Mouse (Mus musculus): ENCODE measurements around the gene Kcnip1. TPM values are rescaled to one million over a fixed set of nuclear protein-coding genes. Genes with fewer than 3 reads are reported as not detected.

Gene Kcnip1
- total and polyA plus RNA-seq, 2 experiments from 2014 or later = 0.05 TPM; not detected in 1

DNA sequence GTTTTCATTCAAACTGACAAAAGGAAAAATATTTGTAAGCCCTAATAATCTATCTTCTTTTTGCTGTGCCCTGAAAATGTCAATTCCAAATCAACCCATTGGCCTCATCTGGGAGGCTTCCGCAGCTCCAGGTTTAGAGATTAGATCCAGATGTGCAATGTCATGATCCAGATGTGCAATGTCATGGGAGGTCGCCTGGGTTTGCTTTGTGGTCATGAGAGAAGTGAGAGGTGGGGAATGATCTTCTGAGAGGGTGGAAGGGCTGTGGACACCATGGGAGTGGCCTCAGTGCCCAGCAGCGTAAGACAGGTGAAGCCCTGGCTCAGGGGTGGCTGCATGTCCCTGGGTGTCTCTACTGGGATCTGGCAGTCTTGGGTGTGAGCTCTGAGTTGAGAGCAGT is 69.9 kb downstream of the Kcnip1 start:
- H3K36me3 ChIP-seq (replicated peaks; ENCODE audit: control insufficient read depth, insufficient read depth, low read length) = no peaks in the 10 kb centered on the region
- no peaks in the 10 kb centered on the region for H3K9me3 ChIP-seq (replicated peaks; ENCODE audit: control insufficient read depth, low read length)
- H3K27ac ChIP-seq (ENCODE audit: low read depth) = no peak overlapping the region
- H3K4me3 ChIP-seq (ENCODE audit: low read depth, low read length) = no peak overlapping the region
- no peak for ATAC-seq (ENCODE audit: insufficient read depth, low read depth)
- H3K27me3 ChIP-seq (ENCODE audit: control insufficient read depth, insufficient read depth, low read length) = 0 out of 2 replicates have a peak, but pooled peaks cover 8% of the 10 kb centered on the region
- WGBS = 70% methylated on average over 3 of the region's 3 CpGs
- H3K4me1 ChIP-seq (ENCODE audit: control insufficient read depth, insufficient read depth) = no peaks in the 10 kb centered on the region
- no peak overlapping the region for H3K9ac ChIP-seq (replicated peaks; ENCODE audit: low read depth, low read length)
- H3K4me2 ChIP-seq (ENCODE audit: low read depth, low read length) = no peak overlapping the region
- no peak for DNase-seq (ENCODE audit: low spot score)
- TF ChIP-seq EP300 (IDR thresholded peaks at IDR 0.05; ENCODE audit: low read depth) = no peak
- TF ChIP-seq CTCF (IDR thresholded peaks at IDR 0.05; ENCODE audit: low read depth) = no peak

DNA sequence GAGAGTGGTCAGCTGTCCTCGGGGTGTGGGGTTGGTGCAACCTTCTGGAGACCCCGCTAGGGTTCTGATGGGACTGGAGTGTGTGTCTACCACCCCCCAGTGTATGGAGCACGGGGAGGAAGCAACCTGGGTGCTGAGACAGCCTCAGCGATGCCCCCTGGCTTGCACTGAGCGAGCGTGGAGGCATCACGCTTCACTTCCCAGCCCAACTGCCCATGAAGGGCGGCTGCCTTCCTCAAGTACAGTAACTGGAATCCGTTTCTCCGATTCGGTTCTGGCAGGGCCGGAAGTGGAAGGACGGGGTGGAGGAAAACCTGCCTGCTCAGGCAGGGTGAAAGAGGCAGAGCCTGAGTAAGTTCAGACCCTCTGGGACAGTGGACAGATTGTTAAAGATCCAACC is 71.5 kb downstream of the Kcnip1 start:
- H3K9me3 ChIP-seq (replicated peaks; ENCODE audit: control insufficient read depth, low read length) = no peaks in the 10 kb centered on the region
- 0 out of 2 replicates have a peak, but pooled peaks cover 5% of the 10 kb centered on the region for H3K27me3 ChIP-seq (ENCODE audit: control insufficient read depth, insufficient read depth, low read length)
- TF ChIP-seq CTCF (IDR thresholded peaks at IDR 0.05; ENCODE audit: low read depth) (no peak), EP300 (IDR thresholded peaks at IDR 0.05; ENCODE audit: low read depth) (no peak)
- ATAC-seq (ENCODE audit: insufficient read depth, low read depth) = no peak
- H3K4me3 ChIP-seq (ENCODE audit: low read depth, low read length) = no peak overlapping the region
- H3K4me1 ChIP-seq (ENCODE audit: control insufficient read depth, insufficient read depth) = no peaks in the 10 kb centered on the region
- no peak overlapping the region for H3K9ac ChIP-seq (replicated peaks; ENCODE audit: low read depth, low read length)
- no peak overlapping the region for H3K4me2 ChIP-seq (ENCODE audit: low read depth, low read length)
- H3K36me3 ChIP-seq (replicated peaks; ENCODE audit: control insufficient read depth, insufficient read depth, low read length) = no peaks in the 10 kb centered on the region
- no peak overlapping the region for H3K27ac ChIP-seq (ENCODE audit: low read depth)
- no peak for DNase-seq (ENCODE audit: low spot score)
- WGBS = 65% methylated on average over 13 of the region's 13 CpGs

DNA sequence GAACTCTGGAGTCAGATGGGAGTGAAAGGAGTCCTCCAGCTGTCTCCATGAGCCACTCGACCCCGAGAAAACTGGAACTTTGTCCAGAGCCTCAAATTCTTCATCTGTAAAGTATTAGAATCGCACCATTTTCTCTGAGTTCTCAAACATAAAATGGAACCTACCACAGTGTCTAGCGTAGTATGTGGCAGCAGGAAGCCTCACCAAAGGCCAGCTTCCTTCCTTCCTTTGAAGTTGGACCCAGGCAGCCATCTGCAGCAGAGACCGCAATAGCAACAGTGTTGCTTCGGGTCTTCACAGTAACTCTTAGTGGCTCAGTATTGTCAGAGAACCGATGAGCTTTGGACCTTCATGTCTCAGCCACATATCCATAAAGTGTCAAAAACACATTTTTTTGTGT is 73.1 kb downstream of the Kcnip1 start:
- no peak for TF ChIP-seq CTCF (IDR thresholded peaks at IDR 0.05; ENCODE audit: low read depth)
- no peak for TF ChIP-seq EP300 (IDR thresholded peaks at IDR 0.05; ENCODE audit: low read depth)
- H3K27me3 ChIP-seq (ENCODE audit: control insufficient read depth, insufficient read depth, low read length) = 0 out of 2 replicates have a peak, but pooled peaks cover 5% of the 10 kb centered on the region
- no peak overlapping the region for H3K27ac ChIP-seq (ENCODE audit: low read depth)
- H3K4me3 ChIP-seq (ENCODE audit: low read depth, low read length) = no peak overlapping the region
- 72% methylated on average over 7 of the region's 7 CpGs for WGBS
- no peaks in the 10 kb centered on the region for H3K9me3 ChIP-seq (replicated peaks; ENCODE audit: control insufficient read depth, low read length)
- no peak for DNase-seq (ENCODE audit: low spot score)
- no peak overlapping the region for H3K4me2 ChIP-seq (ENCODE audit: low read depth, low read length)
- H3K9ac ChIP-seq (replicated peaks; ENCODE audit: low read depth, low read length) = no peak overlapping the region
- H3K4me1 ChIP-seq (ENCODE audit: control insufficient read depth, insufficient read depth) = no peaks in the 10 kb centered on the region
- H3K36me3 ChIP-seq (replicated peaks; ENCODE audit: control insufficient read depth, insufficient read depth, low read length) = no peaks in the 10 kb centered on the region
- ATAC-seq (ENCODE audit: insufficient read depth, low read depth) = no peak

DNA sequence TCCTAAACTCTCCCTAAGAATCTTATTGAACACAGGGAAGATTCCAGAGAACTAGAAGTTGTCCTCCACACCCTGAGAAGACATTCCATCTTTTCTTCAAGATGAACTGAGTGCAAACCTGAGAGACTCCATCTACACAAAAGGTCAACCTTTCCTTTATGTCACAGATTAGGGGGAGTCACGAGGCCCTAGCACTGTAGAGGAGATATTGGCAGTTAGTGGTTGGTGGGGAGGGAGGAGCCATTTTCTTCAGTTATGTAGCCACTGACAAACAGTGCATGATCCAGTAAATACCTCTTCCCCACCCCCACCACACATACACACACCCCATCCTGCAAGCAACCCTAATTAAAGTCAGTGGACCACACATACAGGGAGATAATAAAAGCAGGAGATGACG is 74.5 kb downstream of the Kcnip1 start:
- no peak overlapping the region for H3K4me3 ChIP-seq (ENCODE audit: low read depth, low read length)
- H3K9ac ChIP-seq (replicated peaks; ENCODE audit: low read depth, low read length) = no peak overlapping the region
- H3K4me1 ChIP-seq (ENCODE audit: control insufficient read depth, insufficient read depth) = no peaks in the 10 kb centered on the region
- WGBS = 33% methylated on average over 2 of the region's 2 CpGs
- no peak overlapping the region for H3K4me2 ChIP-seq (ENCODE audit: low read depth, low read length)
- no peaks in the 10 kb centered on the region for H3K36me3 ChIP-seq (replicated peaks; ENCODE audit: control insufficient read depth, insufficient read depth, low read length)
- TF ChIP-seq CTCF (IDR thresholded peaks at IDR 0.05; ENCODE audit: low read depth) (no peak), EP300 (IDR thresholded peaks at IDR 0.05; ENCODE audit: low read depth) (no peak)
- 0 out of 2 replicates have a peak, but pooled peaks cover 7% of the 10 kb centered on the region for H3K27me3 ChIP-seq (ENCODE audit: control insufficient read depth, insufficient read depth, low read length)
- H3K9me3 ChIP-seq (replicated peaks; ENCODE audit: control insufficient read depth, low read length) = no peaks in the 10 kb centered on the region
- no peak for DNase-seq (ENCODE audit: low spot score)
- no peak overlapping the region for H3K27ac ChIP-seq (ENCODE audit: low read depth)
- ATAC-seq (ENCODE audit: insufficient read depth, low read depth) = no peak

DNA sequence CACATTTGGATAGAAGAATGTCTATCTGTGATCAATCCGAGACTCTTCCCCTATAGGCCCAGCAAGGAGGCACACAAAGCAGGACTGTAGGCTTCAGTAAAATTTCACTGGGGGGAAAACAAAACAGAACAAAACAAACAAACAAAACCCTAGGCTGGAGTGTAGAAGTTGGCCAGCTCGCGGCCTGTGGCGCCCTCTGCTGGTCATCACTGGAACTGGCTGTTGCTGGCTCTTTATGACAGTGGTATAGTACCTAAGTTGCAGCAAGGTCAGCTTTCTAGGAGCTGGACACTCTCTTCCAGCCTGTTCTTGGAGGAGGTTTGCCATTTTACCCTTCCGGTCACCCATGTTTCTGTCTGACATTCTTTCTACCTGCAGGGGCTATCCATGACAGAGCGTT is 75.4 kb downstream of the Kcnip1 start:
- TF ChIP-seq CTCF (IDR thresholded peaks at IDR 0.05; ENCODE audit: low read depth) (peak; percentile 93), EP300 (IDR thresholded peaks at IDR 0.05; ENCODE audit: low read depth) (no peak)
- Histone ChIP-seq H3K4me1 (ENCODE audit: control insufficient read depth, insufficient read depth) (no peaks in the 10 kb centered on the region), H3K27me3 (ENCODE audit: control insufficient read depth, insufficient read depth, low read length) (0 out of 2 replicates have a peak, but pooled peaks cover 7% of the 10 kb centered on the region), H3K9me3 (replicated peaks; ENCODE audit: control insufficient read depth, low read length) (no peaks in the 10 kb centered on the region), H3K27ac (ENCODE audit: low read depth) (no peak overlapping the region), H3K4me3 (ENCODE audit: low read depth, low read length) (no peak overlapping the region), H3K4me2 (ENCODE audit: low read depth, low read length) (no peak overlapping the region), H3K9ac (replicated peaks; ENCODE audit: low read depth, low read length) (no peak overlapping the region), H3K36me3 (replicated peaks; ENCODE audit: control insufficient read depth, insufficient read depth, low read length) (no peaks in the 10 kb centered on the region)
- DNase-seq (ENCODE audit: low spot score) (no peak), ATAC-seq (ENCODE audit: insufficient read depth, low read depth) (no peak)
- WGBS = 18% methylated on average over 6 of the region's 6 CpGs

DNA sequence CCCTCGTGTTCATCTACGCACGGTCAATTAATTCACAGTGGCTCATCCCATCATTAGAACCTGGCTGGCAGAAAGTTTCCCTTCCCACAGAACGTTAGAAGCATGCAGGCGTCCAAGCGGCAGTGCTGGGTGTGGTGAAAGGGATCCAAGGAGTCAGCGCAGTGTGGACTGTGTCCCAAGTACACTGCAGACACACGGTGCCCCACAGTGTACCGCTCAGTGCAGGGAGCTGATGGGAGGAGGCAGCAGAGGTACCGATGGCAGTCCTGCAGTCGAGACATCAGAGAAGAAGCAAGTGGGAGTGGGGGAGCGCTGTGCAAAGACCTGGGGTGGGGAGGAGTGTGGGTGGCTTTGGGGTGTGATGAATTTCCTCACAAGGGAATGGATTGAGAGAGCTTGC is 78.7 kb downstream of the Kcnip1 start:
- Histone ChIP-seq H3K4me3 (ENCODE audit: low read depth, low read length) (no peak overlapping the region), H3K9me3 (replicated peaks; ENCODE audit: control insufficient read depth, low read length) (no peaks in the 10 kb centered on the region), H3K27me3 (ENCODE audit: control insufficient read depth, insufficient read depth, low read length) (0 out of 2 replicates have a peak, but pooled peaks cover 7% of the 10 kb centered on the region), H3K4me2 (ENCODE audit: low read depth, low read length) (no peak overlapping the region), H3K27ac (ENCODE audit: low read depth) (no peak overlapping the region), H3K4me1 (ENCODE audit: control insufficient read depth, insufficient read depth) (no peaks in the 10 kb centered on the region), H3K36me3 (replicated peaks; ENCODE audit: control insufficient read depth, insufficient read depth, low read length) (no peaks in the 10 kb centered on the region), H3K9ac (replicated peaks; ENCODE audit: low read depth, low read length) (no peak overlapping the region)
- no peak for ATAC-seq (ENCODE audit: insufficient read depth, low read depth)
- no peak for TF ChIP-seq EP300 (IDR thresholded peaks at IDR 0.05; ENCODE audit: low read depth)
- TF ChIP-seq CTCF (IDR thresholded peaks at IDR 0.05; ENCODE audit: low read depth) = no peak
- no peak for DNase-seq (ENCODE audit: low spot score)
- 78% methylated on average over 12 of the region's 12 CpGs for WGBS
